Mouse (Mus musculus) 3134 (cell line): ENCODE results near the gene Pdcd1.
"Not testable (repeated sequence)": the region's sequence is repeated elsewhere in the genome, so short reads cannot be mapped to it uniquely, and the experiment has no call there.

Source experiments
- DNase-seq: peaks from one replicate; pipeline ENCODE4 v3.0.0-alpha.2; 2011; ENCODE audit warnings: low spot score; ENCODE audit not compliant: insufficient read length; ENCODE audit errors: extremely low read depth

Pdcd1 gene

DNA sequence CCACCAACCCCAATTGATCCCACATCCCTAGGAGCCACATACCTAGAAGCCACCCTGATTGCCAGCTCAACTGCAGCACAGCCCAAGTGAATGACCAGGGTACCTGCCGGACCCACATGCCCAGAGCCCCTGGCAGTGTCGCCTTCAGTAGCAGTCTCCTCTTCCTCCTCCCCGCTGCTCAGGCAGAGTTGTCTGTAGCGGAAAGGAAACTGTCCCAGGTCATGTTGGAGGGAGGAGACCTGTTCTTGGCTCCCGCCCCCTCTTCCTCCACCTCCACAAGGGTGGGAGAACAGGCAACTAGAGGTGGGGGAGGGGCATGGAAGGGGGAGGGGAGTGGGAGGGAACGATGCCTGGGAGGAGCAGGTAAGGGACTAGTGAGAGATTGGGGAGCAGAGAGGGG is at the start of gene Pdcd1:
Gene Pdcd1, minus strand, starts transcription at position 181 of the 400 bp plus-strand sequence.
- no peak for DNase-seq

DNA sequence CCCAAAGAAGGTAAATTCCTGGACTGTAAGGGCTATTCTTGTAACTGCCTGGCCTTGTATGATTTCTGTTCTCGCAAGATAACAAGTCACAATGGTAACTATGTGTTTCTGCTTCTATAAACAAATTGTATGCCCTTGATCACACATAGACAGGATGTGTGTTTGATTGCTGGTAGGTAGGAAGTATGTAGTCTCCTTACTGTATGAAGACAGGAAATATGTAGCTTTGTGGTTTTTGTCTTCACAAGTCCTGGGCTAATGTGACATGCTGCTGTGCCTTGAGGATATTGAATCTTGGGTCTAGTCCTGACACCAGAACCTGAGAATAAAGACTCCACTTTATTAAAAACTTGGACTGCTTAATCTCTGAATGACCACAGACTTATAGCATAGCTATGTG is 39.4 kb upstream of the Pdcd1 start:
- no peak for DNase-seq

DNA sequence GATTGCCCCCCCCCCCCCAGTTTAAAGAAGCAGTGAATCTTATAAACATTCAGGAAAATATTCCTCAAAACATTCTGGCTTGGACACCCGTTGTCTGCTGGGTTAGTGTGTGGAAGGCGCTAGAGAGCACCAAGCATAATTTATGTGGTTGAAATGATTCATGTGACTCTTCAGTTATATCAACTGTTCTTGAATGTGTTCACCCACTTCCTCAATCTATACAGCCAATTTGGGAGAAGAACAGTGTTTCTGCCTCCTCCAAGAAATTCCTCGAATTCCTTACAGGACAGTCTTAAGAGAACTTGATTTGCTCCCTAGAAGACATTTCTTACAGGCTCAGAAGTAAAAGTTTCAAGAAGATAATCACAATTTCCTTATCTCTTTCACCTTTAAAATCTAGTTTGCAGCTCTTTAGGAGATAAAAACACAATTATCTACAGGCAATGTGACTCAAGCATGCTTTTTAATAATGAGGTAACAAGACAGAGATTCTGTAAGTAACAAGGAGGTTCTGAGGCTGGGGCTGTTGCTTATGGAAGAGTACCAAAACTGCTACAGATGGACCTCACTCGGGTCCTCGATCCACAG is 34.1 kb upstream of the Pdcd1 start:
- no peak for DNase-seq

DNA sequence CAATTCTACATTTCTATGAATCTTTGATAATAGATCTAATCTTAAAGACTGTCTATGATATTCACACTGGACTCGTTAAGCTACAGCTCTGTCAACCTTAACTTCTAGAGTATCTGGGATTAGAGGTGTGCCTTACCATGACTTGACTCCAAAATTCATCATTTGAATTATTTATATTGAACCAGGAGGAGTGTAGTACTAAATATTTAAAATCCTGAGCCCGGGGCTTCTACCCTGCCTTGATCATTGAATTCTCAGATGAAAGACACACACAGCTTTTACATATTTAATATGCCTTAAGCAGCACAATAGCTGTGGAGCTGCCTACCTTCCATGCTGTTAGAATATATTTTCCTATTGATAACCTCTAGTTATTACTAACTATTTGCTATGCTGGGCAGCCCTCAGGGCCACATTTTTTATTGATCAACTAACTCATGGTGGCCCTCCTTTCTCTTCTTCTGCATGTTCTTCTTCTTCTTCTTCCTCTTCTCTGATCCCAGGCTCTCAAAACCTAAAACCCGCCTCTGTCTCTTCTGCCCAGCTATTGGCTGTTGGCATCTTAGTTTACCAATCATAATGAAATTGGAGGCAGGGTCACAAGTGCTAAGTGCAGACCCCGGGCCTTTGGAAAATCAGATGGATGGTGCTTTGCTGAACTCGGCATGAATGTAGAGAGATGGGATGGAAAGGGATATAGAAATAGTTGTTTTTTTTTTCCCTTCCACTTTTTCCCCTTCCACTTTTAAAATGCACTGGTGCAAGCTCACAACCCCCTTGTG is 33.2 kb upstream of the Pdcd1 start:
- DNase-seq = no peak

DNA sequence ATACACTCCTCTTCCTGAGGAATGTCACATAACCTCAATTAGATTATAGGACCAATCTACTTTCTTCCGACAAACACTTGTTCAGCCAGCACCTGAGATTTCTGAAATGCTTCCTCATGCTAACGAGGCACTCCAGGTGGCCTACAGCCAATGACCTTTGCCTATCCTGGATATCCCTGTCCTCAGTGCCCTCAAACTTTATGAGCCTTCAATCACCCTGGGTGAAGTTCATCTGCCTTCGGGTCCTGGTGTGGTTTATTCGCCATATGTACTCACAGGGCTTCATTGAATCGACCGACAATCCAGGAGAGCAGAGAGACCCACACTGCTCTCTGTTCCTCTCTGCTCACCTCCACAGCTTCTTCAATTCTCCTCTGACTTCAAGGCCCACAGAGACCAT is 29.4 kb upstream of the Pdcd1 start:
- no peak for DNase-seq

DNA sequence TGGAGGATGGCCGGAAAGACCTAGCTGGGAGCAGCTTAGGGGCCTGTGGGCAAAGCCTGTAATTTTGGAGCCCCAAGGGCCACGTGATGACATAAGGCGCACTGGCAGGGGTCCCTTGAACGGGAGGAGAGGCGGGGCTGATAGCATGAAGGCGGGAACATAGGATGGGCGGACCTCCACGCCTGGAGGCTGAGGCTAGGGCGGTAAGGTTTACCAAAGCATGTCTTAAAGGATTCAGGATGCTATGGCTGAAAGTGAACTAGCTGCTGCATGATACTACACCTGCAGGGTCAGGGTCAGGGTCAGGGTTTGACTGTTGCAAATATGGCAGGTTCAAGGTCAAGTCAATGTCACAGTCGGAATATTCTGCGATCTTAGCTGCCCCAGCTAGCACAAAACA is 28.8 kb upstream of the Pdcd1 start:
- DNase-seq = no peak

DNA sequence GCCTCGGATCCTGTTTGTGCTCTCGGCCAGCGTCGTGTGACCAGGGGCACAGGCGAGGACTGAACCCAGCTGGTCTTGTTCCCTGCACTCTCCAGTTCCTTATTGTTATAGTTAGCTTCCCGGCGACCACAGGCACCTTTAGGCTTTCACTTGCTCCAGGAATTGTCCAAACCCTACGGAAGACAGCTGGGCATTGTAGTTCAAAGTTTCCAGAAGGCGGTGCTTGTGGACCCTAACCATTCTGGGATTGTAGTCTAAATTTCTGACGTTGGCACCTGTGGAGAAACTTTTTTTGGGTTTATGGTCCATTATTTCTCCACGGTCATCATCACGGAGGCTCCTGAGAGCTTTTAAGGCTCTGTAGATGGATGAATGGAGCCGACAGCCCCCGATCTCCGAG is 28.4 kb upstream of the Pdcd1 start:
- DNase-seq = no peak

DNA sequence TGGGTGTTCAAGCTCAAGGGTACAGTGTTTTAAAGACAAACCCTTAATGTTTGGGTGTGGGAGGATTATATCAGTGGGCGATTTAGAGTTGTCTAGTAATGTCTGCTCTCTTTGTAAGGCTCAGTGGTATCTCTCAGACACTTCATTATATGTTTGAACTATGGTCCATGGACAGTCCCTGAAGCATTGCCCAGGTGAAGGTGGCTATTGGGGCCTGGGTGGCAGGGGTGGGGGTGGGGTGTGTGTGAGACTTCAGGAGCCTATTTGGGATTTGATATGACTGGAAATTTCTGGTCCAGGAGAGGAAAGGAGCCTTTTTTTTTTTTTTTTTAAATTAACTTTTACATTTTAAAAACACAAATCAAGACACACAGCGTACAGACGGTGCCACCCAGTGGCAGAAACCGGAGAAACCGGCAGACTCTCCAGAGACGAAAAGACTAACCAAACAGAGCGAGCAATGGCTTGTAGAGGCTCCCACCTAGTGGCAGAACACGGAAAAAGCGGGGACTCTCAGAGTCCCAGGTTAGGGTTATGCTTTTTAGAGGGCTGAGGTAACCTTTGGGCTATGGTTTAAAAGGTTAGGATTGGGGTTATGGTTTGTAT is 26.6 kb upstream of the Pdcd1 start:
- DNase-seq = peak; percentile 42

DNA sequence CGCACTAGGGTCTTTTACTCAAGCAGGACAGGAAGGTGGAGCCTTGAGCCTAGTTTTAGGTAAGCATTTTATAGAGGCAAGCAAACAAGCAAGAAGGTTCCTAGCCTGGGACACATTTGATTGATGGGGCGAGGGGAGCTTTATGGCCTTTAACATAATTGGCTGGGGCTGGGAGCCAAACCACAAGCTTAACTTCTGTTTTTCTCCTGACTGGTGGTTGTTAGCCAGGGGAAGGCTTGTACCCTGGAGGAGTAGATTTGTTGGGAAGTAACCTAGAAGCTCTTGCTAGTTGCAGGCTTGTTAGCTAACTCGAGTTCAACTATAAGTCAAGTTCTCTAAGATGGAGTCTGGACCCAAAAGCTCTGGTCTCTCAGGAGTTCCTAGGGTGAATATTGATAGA is 26.0 kb upstream of the Pdcd1 start:
- no peak for DNase-seq

DNA sequence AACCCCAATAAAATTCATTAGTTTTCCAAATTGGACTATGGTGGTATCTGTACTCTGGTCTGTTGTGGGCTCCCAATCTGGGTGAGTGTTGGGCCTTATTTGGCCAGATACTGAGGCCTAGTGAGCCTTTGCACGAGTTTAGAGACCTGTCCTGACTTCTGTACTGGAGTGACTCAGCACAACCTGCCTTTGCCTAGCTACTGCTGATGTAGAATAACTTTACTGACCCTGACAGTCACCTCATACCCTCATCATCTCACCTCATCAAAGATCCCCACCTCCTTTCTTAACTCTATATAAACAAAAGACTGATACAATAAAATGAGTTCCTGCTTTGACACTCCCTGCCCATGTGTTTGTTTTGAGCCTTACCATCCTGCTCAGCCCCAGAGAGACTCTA is 24.3 kb upstream of the Pdcd1 start:
- DNase-seq = no peak

DNA sequence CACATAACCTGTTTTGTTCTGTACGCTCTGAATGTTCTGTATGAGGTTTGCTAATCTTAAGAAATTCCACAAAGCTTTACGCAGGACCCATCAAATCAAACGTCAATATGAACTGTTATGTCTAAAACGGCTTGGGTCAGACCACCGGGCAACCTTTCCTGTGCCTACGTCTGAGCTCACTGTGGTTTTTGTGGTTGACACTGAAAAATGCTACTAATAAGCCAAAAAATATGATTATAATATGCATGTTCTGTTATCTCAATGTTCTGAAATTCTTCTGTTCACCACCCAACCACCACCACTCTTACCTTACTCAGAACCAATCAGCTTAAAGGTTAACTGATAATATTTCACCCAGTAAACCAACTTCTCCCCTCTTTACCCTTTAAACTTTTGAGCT is 22.4 kb upstream of the Pdcd1 start:
- DNase-seq = no peak

DNA sequence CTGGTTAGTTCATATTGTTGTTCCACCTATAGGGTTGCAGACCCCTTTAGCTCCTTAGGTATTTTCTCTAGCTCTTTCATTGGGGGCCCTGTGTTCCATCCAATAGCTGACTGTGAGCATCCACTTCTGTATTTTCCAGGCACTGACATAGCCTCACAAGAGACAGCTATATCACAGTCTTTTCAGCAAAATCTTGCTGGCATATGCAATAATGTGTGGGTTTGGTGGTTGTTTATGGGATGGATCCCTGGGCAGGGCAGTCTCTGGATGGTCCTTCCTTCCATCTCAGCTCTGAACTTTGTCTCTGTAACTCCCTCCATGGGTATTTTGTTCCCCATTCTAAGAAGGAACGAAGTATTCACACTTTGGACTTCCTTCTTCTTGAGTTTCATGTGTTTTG is 5.9 kb upstream of the Pdcd1 start:
- not testable (repeated sequence) for DNase-seq

DNA sequence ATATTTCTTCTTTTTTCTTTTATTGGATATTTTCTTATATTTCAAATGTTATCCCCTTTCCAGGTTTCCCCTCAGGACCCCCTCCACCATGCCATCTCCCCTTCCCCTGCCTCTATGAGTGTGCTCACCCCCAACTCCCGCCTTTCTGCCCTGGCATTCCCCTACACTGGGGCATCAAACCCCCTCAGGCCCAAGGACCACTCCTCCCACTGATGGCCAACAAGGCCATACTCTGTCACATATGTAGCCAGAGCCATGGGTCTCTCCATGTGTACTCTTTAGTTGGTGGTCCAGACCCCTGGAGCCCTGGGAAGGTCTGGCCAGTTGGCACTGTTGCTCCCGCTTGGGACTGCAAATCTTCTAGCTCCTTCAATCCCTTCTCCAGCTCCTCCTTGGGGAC is 5.0 kb upstream of the Pdcd1 start:
- DNase-seq = no peak

DNA sequence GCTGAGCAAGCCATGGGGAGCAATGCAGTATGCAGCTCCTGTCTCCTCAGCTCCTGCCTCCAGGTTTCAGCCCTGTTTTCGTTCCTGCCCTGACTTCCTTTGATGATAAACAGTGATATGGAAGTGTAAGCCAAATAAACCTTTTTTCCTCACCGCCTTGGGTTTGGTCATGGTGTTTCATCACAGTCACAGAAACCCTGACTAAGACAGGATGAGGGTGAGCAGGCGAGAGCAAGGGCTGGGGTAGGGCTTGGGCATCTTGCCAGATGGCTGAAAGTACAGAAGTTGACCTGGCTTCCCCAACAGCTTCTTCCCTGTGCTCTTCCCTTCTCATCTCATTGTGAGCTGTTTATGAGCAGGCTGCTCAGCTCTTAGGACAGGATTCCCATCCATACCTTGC is 3.6 kb upstream of the Pdcd1 start:
- no peak for DNase-seq

DNA sequence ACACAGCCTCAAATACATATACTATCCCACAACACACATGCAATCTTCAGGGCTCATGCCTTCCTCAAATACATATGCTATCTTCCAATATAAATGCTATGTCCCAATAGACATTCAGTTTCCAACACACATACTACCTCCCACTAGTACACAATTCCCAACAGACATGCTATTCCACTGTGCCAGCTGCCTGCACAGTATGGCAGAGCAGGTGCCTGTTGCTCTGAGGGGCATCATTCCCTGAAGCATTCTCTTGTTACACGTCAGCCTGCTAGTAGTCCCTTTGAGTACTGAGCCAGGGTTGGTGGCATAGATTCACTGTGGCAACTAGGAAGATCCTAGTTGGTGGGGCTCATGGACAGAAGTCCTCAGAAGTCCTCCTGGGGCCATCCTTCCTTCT is 2.1 kb upstream of the Pdcd1 start:
- DNase-seq = no peak

DNA sequence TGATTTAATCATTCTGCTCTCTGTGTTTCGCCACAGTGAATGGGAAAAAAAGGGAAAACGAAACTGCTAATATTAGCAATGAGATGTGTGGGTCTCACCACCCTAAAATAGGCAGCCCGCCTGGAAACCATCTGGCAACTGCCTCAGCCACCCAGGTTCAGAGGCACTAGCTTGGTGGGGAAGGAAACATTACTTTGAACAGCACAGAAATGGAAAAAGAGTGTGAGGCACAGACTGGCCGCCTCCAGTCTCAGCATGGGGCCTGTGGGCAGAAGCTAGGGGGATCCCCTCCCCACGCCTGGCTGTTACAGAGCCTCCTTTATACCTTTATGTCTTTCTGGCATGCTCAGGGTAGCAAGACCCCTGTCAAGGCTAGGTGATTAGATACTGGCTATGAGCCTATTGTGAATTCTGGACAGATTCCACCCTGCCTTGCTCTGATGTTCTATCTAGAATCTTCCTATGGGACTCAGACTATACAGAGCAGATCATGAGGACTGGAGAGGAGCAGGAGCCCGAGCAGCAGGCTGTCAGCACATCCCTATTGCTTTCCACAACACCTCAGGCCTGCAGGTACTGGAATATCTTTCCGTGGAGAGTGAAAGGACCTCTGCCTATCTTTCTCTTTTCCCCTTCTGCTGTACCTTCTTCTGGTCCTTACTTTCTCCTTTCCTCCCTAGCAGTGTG is 1.3 kb upstream of the Pdcd1 start:
- no peak for DNase-seq

DNA sequence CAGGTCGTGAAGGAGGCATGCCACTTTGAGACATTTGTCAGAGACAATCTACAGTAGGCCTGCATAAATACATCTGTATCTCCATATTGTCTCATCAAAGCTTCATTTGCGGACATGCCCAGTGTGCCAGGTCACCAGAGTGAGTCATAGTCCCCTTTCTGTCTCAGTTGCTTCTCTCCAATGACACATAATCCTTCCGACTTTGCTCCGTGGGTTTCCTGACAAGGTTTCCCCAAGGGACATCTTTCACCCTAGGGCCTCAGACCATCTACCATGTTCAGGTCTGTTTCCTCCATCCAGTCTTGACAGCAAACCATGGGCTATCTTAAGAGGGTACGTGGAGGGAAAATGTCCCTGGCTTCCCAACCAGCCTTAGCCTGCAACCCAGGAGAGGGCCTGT is 1.2 kb downstream of the Pdcd1 start:
- no peak for DNase-seq

DNA sequence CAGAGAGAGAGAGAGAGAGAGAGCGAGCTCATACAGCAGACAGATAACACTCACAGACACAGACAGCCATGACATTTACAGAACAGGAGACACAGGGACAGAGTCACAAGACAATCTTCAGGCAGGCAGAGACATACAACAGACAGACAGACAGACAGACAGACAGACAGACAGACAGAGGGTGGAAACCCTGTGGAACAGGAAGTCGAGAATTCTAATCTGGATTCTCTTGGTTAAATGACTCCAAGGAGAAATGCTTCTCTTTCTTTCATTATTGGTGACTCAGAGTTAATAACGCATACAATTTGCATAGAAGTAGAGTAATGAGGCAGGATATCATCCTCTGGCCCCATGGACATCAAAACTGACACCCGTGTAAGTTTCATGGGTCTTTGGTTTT is 5.8 kb downstream of the Pdcd1 start:
- no peak for DNase-seq

DNA sequence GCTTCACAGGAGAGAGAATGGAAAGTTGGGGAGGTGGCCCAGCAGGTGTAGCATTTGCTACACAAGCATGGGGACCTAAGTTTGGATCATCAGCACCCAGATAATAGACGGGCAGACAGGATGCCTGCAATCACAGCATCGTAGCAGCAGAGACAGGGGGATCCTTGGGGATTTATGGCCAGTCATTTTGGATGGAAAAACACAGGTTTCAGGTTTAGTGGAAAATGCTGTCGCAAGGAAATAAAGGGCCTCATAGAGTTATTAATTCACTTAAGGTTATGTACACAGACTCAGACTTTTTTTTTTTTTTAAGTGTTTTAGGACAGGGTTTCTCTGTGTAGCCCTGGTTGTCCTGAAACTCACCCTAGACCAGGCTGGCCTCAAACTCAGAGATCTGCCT is 6.8 kb downstream of the Pdcd1 start:
- no peak for DNase-seq

DNA sequence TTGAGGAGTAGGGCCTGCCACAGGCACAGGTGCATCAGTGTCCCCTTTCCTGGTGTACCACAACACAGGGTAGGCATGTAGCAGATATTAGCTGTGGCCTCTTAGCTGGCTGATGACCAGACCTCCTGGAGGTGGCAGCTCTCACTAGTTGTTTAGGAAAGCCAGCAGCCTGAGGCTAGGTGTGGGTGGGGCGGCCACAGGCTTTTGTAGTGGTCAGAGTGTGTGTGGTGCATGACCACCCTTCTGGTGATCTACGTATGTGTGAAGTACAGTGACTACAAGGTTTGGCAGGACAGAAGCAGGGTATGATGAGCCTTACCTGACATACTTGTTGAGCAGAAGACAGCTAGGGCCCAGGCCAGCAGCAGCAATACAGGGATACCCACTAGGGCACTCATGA is 12.0 kb downstream of the Pdcd1 start:
- no peak for DNase-seq

DNA sequence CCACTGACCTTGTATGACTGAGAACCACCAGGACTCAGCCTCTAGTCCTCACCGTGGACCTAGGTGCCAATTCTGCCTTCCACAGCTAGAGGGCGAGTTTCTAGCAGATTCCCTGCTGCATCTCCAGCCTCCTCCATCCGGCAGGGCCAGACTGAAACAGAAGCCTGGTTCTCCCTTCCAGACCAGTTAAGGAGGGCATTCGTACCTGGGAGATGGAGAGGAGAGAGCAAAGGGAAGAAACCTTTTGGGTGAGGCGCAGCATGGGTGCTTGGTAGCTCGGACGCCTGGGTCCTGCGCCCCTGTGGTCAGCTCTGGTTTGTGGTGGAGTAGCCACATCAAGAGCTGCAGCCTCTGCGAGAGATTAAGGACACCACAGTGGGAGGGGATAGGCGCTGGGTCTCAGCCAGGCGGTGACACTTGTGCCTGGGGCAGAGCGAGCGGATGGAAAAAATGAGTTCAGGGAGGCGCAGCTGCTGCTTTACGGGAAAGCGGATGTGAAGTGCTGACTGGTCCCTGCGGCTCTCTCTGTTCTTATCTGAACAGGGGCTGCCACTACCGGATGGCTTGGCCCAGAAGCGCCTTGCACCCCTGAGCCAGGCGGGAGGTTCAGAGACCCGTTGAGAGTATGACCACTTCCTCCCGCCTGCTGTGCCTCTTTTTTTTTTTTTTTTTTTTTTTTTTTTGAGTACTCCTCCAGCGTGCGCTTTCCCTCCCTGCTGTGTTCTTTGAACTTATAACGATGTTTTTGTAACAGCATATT is 17.2 kb downstream of the Pdcd1 start:
- peak; percentile 91 for DNase-seq
